Mouse (Mus musculus): ENCODE results near the gene Macrod2. TPM values are rescaled to one million over a fixed set of nuclear protein-coding genes. Genes with fewer than 3 reads are reported as not detected.

Macrod2 gene
- polyA plus RNA-seq, 1 experiment from 2014 or later, result 32.9 TPM

- Histone ChIP-seq H3K27ac (ENCODE audit: low read length) (no peak overlapping the region), H3K4me3 (ENCODE audit: low read length) (no peak overlapping the region), H3K9me3 (ENCODE audit: control insufficient read depth, low read length) (no peaks in the 10 kb centered on the region), H3K9ac (ENCODE audit: low read depth, low read length) (no peak overlapping the region), H3K4me2 (ENCODE audit: low read depth, low read length) (no peak overlapping the region), H3K4me1 (ENCODE audit: control insufficient read depth, insufficient read depth, low read length) (no peaks in the 10 kb centered on the region), H3K27me3 (replicated peaks; ENCODE audit: control insufficient read depth, insufficient read depth, low read length) (no peaks in the 10 kb centered on the region), H3K36me3 (ENCODE audit: control insufficient read depth, insufficient read depth, low read length) (no peaks in the 10 kb centered on the region)
- WGBS, result 88% methylated on average over 4 of the region's 4 CpGs
- no peak for ATAC-seq
Observed at GRCm38 (mm10) chr2:142434731-142435130, 2039.6 kb downstream of the Macrod2 start.

DNA sequence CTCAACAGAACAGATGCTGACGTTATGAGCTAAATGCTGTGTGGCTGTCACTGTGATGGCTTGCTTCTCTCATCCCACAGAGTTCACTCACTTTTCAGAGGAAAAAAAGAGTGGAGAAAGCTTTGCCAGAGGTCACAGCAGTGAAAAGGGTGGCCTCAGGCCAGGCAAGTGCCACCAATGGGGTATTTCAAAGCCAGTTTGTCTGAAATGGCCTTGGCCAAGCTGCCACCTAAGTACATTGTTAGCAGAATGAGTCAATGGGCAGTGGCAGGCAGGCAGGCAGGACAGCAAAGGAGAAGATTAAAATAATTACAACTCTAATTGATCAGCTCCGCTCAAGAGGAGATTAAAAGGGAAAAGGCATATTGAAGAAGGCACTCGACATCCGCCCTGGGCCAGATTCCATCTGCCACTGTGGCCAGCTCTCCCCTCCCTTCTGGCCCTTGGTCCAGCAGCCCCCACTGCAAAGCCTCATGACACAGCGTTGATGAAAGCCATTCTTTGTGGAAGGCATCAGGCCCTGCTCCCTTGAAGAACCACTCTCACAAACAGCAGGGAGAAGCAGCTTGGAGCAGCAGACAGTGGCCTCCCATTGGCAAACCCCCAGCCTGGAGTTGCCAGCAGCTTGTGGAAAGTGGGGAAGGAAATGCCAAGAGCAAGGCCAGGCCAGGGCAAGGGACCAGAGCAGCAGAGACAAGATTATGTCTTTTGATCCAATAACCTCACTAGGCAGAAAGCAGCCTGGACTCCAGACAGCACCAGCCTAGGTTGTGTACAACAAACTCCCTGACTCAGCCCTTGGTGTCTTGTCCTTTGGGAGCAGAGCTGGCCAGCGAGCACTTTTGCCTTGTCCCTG is 2042.7 kb downstream of the Macrod2 start:
- Histone ChIP-seq H3K27ac (ENCODE audit: low read length) (no peak overlapping the region), H3K36me3 (ENCODE audit: control insufficient read depth, insufficient read depth, low read length) (no peaks in the 10 kb centered on the region), H3K9me3 (ENCODE audit: control insufficient read depth, low read length) (no peaks in the 10 kb centered on the region), H3K4me2 (ENCODE audit: low read depth, low read length) (no peak overlapping the region), H3K27me3 (replicated peaks; ENCODE audit: control insufficient read depth, insufficient read depth, low read length) (no peaks in the 10 kb centered on the region), H3K4me3 (ENCODE audit: low read length) (no peak overlapping the region), H3K4me1 (ENCODE audit: control insufficient read depth, insufficient read depth, low read length) (no peaks in the 10 kb centered on the region), H3K9ac (ENCODE audit: low read depth, low read length) (no peak overlapping the region)
- WGBS, result 57% methylated on average over 6 of the region's 6 CpGs
- no peak for ATAC-seq

Other genes starting within 250 kb of the Macrod2 start
- not detected in 2 replicates for gene Gm17374, start 243.3 kb upstream of the Macrod2 start, polyA plus RNA-seq (2015; fragmentation: Nextera tagmentation; extraction: Ambion mirVana)
- gene Esf1, start 224.7 kb upstream of the Macrod2 start, polyA plus RNA-seq (2015; fragmentation: Nextera tagmentation; extraction: Ambion mirVana), result 16.9 and 21.9 TPM in 2 replicates
- gene Ndufaf5, start 224.7 kb upstream of the Macrod2 start, polyA plus RNA-seq (2015; fragmentation: Nextera tagmentation; extraction: Ambion mirVana), result 22.2 and 25.0 TPM in 2 replicates
- not detected in 2 replicates for gene Sel1l2, start 5.6 kb upstream of the Macrod2 start, polyA plus RNA-seq (2015; fragmentation: Nextera tagmentation; extraction: Ambion mirVana)

All from intestine, embryonic 16.5 days (tissue).